Mouse (Mus musculus) E14TG2a.4 (cell line): ENCODE results near the gene Hebp1.
A peak's percentile ranks its signal among the peaks of the same experiment; 100 is the strongest.

ENCODE experiments used
- H3K27me3 ChIP-seq: 2 replicates; pipeline ENCODE4 v1.6.1; 2014; ENCODE audit warnings: low read length, control low read depth; ENCODE audit not compliant: insufficient read depth
- H3K36me3 ChIP-seq: 2 replicates; pipeline ENCODE4 v1.6.1; 2014; ENCODE audit warnings: low read length, control low read depth; ENCODE audit not compliant: insufficient read depth
- H3K4me1 ChIP-seq: replicated peaks from 2 replicates; pipeline ENCODE4 v1.6.1; 2014; ENCODE audit warnings: low read depth, low read length, control low read depth
- H3K4me3 ChIP-seq: replicated peaks from 2 replicates; pipeline ENCODE4 v1.5.1; 2014; ENCODE audit warnings: mild to moderate bottlenecking, low read length
- H3K9me3 ChIP-seq: 2 replicates; pipeline ENCODE4 v1.6.1; 2014; ENCODE audit warnings: low read length, control low read depth
- CTCF ChIP-seq: conservative IDR thresholded peaks from 2 replicates; pipeline ENCODE4 v1.5.1; 2014; ENCODE audit warnings: low read length
- NANOG ChIP-seq: IDR thresholded peaks from 2 replicates; pipeline ENCODE4 v1.6.1; 2014; ENCODE audit warnings: borderline replicate concordance, low read length, mixed read lengths
- POU5F1 ChIP-seq: IDR thresholded peaks from 2 replicates; pipeline ENCODE4 v1.6.1; 2014; ENCODE audit warnings: low read length, borderline replicate concordance

Gene Hebp1

DNA sequence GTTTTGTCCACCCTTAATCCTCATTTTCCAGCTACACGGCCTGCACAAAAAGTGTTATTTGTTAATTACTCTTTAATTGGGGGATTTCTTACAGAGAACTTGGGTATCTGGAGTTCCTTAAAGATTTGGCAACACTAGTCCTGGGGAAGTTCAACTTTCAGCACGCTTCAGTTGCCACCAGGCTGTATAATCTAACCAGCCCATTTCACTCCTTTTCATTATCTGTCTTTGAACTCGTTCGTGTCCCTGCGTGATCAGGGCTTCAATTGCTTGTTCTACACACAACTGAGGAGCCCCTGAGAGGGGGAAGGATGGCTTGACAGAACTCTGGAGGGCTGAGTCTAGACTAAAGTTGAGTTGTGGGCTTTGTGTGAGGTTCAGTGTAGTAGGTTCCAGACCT is 31.1 kb downstream of the Hebp1 start:
- no peak for TF ChIP-seq POU5F1
- TF ChIP-seq CTCF: no peak
- no peak for TF ChIP-seq NANOG
- H3K36me3 ChIP-seq: peaks cover 6% of the 10 kb centered on the region; the same call in 1 of the 2 replicates
- H3K9me3 ChIP-seq: no peaks in the 10 kb centered on the region
- H3K4me3 ChIP-seq: peak overlapping the region; percentile 86; the same call in 1 of the 2 replicates
- H3K27me3 ChIP-seq: peaks cover 6% of the 10 kb centered on the region; the same call in 1 of the 2 replicates
- peaks cover 23% of the 10 kb centered on the region for H3K4me1 ChIP-seq

DNA sequence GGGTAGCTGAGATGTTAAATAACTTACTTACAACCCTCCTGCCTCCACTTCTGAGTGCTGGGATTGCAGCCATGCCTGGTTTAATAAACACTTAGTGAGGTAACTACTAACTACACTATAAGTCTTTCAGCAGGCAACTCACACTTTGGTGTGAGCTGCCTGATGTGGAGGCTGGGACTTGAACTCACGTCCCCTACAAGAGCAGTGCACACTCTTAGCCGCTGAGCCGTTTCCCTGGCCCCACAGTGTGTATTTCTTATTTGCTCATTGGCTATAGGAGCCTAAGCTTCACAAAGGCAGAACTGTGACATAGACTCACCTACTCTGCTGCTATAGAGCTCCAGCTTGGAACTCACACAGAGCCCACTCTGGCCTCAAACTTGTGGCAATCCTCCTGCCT is 31.6 kb downstream of the Hebp1 start:
- no peak for TF ChIP-seq CTCF
- no peak for TF ChIP-seq POU5F1
- TF ChIP-seq NANOG: no peak
- peaks cover 18% of the 10 kb centered on the region for H3K4me1 ChIP-seq
- peaks cover 6% of the 10 kb centered on the region; the same call in 1 of the 2 replicates for H3K36me3 ChIP-seq
- H3K9me3 ChIP-seq: no peaks in the 10 kb centered on the region
- no peak overlapping the region for H3K4me3 ChIP-seq
- peaks cover 6% of the 10 kb centered on the region; the same call in 1 of the 2 replicates for H3K27me3 ChIP-seq

DNA sequence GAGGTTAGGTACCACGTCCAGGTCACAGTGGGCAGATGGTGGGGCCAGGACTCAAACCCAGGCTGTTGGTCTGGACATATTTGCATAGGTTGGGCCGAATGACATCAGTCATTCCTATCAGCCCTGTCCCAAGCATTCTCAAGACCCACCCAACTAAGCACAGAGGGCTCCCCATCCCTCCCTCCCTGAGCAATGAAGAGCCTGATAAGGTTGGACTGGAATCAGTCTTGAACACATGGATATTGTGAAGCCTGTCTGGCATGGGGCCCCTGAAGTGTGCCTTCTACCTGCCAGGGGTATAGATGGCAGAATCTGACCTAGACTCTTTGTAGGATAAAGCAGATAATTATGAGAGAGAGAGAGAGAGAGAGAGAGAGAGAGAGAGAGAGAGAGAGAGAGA is 32.1 kb downstream of the Hebp1 start:
- TF ChIP-seq POU5F1 (no peak), NANOG (no peak), CTCF (no peak)
- Histone ChIP-seq H3K4me1 (peaks cover 13% of the 10 kb centered on the region; the same call in 1 of the 2 replicates), H3K9me3 (no peaks in the 10 kb centered on the region), H3K27me3 (peaks cover 6% of the 10 kb centered on the region; the same call in 1 of the 2 replicates), H3K4me3 (no peak overlapping the region), H3K36me3 (peaks cover 6% of the 10 kb centered on the region; the same call in 1 of the 2 replicates)

DNA sequence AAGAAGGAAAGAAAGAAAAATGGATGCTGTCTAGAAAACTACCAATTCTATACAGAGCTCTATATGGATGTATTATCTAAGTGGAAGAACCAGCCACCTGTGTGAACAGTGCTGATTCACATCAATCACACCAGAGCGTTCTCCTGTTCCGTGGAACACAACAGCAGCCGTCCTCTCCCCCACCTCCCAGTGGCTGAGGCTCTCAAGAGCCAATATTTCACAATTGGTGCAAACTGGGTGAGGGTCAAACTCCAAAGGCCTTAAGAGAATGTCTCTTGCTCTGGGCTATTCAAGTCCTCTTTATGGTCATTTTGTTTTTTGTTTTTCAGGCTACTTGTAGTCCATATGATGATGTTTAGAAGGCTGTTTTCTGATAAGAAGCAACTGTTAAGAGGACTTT is 32.6 kb downstream of the Hebp1 start:
- Histone ChIP-seq H3K4me1 (peaks cover 13% of the 10 kb centered on the region; the same call in 1 of the 2 replicates), H3K9me3 (no peaks in the 10 kb centered on the region), H3K27me3 (peaks cover 6% of the 10 kb centered on the region; the same call in 1 of the 2 replicates), H3K36me3 (peaks cover 6% of the 10 kb centered on the region; the same call in 1 of the 2 replicates), H3K4me3 (no peak overlapping the region)
- TF ChIP-seq CTCF (no peak), POU5F1 (no peak), NANOG (no peak)

DNA sequence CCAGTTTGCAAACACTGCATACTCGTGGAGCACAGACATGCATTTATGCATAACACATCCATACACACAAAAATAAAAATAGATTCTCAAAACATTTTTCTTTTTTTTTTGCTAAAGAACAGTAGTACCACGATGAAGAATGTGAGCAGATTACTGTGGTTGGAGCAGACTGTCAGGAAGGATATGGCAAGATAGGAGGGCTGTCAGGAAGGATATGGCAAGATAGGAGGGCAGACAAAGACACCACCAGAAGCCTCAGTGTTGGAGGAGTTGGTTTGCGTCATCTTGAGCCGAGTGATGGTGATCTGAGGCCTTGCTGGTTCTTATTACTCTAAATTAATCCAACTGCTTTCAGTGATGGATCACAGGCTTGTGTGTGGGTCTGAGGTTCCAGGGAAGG is 35.0 kb downstream of the Hebp1 start:
- Histone ChIP-seq H3K27me3 (peaks cover 6% of the 10 kb centered on the region; the same call in 1 of the 2 replicates), H3K9me3 (no peaks in the 10 kb centered on the region), H3K4me1 (peaks cover 7% of the 10 kb centered on the region; the same call in 1 of the 2 replicates), H3K4me3 (no peak overlapping the region), H3K36me3 (peaks cover 6% of the 10 kb centered on the region; the same call in 1 of the 2 replicates)
- TF ChIP-seq CTCF (no peak), NANOG (no peak), POU5F1 (no peak)

DNA sequence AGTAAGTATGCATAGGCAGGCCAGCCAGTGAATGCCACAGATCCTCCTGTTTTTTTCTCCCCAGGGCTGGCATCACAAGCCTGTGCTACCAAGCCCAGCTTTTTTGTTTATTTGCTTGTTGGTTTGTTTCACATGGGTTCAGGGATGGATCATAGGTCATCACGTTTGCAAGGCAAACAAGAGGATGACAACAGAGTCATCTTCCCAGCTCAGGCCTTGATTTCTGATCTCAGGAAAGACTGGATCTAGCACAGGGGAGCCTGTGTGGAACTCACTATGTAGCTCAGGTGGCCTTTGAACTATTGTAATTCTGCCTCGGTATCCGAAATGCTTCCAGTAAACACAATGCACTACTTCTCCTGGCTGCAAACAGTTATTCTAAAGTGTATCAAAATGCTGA is 35.5 kb downstream of the Hebp1 start:
- TF ChIP-seq CTCF (no peak), NANOG (no peak), POU5F1 (no peak)
- peaks cover 6% of the 10 kb centered on the region; the same call in 1 of the 2 replicates for H3K27me3 ChIP-seq
- H3K36me3 ChIP-seq: peaks cover 6% of the 10 kb centered on the region; the same call in 1 of the 2 replicates
- H3K9me3 ChIP-seq: no peaks in the 10 kb centered on the region
- H3K4me1 ChIP-seq: peaks cover 5% of the 10 kb centered on the region; the same call in 1 of the 2 replicates
- no peak overlapping the region for H3K4me3 ChIP-seq

DNA sequence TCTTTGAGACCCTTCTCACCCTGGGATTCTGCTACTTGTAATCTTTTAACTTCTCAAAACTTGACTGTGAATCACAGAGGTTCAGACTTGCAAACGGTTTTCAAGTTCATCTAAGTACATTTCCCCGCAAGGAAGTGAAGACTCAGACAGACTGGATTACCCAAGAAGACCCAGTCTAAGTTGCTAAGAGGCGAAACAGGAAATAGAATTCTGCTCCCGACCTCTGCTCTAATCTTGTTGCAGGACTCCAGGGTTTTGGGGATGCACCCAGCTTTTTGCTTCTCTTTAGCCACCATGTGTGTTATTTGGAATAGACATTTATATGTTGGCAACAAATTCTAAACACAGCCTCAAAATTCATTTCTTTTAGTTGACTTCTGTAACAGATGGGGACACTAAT is 36.5 kb downstream of the Hebp1 start:
- Histone ChIP-seq H3K9me3 (no peaks in the 10 kb centered on the region), H3K27me3 (0 out of 2 replicates have a peak, but pooled peaks cover under 1% of the 10 kb centered on the region), H3K4me3 (no peak overlapping the region), H3K4me1 (no peaks in the 10 kb centered on the region), H3K36me3 (peaks cover 6% of the 10 kb centered on the region; the same call in 1 of the 2 replicates)
- TF ChIP-seq POU5F1 (no peak), CTCF (no peak), NANOG (no peak)

DNA sequence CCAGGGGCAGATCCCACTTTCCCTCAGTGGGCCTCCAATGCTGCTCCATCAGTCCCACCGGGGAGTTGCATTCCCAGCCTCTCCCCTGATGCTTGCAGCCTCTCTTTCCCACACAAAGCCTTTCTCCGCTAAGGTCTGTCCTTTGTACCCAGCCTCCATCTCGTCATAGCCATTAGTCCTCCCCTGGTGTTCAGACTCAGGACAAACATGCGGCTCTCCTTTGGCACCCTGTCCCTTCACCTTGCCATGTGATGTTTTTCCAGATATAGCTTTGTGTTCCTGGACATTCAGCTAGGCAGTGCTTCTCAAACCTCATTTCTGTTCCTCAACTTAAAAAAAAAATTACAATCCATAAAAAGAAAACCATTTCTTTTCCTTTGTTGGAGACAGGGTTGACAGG is 39.3 kb downstream of the Hebp1 start:
- no peak for TF ChIP-seq POU5F1
- TF ChIP-seq NANOG: no peak
- TF ChIP-seq CTCF: no peak
- Histone ChIP-seq H3K27me3 (no peaks in the 10 kb centered on the region), H3K9me3 (no peaks in the 10 kb centered on the region), H3K36me3 (0 out of 2 replicates have a peak, but pooled peaks cover 7% of the 10 kb centered on the region), H3K4me1 (no peaks in the 10 kb centered on the region), H3K4me3 (no peak overlapping the region)
